Mouse (Mus musculus) cerebellum, postnatal 4 days (tissue): ENCODE results near the gene Rmdn2.

Experiments
- DNase-seq, 2 experiments: peaks; one replicate each; pipeline ENCODE4 v3.0.0; 2022; ENCODE audit warnings: low spot score in 2 of 2, mixed read lengths in 1 of 2

Gene Rmdn2

DNA sequence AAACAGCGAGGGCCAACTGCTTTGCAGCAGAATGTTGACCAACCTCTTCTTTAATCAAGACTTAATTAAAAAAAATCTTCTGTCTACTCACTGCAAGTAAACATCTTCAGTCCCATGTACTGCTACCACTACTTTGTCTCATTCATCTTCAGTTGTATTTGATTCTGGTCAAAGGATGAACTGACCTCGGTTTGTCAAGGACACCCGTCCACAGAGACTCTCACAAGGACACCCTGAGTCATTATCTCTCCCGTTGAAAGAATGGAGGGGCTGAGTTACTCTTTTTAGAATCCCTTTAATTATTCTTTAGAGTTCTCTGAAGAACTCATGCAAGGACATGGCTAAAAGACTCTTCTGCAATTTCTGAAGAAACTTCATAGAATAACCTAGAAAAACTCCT is at the start of gene Rmdn2:
Gene Rmdn2 (plus strand): TSS at position 319 of the 400 bp plus-strand sequence.
- no peak for DNase-seq

DNA sequence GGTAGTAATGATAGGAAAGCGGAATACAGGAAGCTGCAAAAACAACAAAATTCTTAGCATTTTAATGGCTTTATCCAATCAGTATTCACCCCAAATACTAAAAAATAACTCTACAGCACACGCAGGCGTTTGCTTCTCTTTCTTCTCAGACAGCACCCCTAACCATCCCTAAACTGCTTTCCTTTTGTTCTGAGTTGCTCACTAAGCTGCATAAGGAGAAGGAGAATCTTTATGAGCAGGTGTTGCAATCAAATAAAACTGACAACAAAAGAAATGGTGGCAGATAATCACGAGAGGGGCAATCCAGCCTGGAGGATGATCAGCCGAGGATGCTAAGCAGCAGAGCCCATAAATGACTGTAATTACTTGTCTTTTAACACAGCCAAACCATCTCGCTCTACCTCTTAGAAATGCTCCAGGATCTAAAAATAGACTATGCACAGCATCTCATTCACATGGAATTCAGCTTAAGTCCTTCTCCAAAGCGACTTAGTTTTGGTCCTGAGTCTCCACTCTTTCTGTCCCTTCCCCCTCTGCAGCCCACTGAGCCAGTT is 48.5 kb upstream of the Rmdn2 start:
- no peak for DNase-seq

DNA sequence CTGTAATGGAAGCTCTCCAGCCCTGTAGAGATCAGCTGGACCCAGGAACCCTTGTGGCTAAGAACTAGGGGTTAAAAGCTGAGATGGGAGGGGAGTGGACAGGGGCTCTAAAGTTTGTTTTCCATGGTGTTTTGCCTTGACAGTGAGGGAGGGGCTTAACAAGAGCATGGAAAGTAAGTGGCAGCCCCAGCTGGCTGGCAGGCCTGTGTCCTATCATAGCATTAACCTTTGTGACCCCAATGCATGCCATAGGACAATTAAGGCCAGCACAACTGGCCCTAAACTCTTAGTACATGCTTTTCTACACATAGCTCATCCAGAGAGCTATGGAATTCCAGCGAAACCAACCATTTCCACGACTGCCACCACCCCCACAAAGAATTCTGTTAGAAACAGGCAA is 47.9 kb upstream of the Rmdn2 start:
- DNase-seq = no peak

DNA sequence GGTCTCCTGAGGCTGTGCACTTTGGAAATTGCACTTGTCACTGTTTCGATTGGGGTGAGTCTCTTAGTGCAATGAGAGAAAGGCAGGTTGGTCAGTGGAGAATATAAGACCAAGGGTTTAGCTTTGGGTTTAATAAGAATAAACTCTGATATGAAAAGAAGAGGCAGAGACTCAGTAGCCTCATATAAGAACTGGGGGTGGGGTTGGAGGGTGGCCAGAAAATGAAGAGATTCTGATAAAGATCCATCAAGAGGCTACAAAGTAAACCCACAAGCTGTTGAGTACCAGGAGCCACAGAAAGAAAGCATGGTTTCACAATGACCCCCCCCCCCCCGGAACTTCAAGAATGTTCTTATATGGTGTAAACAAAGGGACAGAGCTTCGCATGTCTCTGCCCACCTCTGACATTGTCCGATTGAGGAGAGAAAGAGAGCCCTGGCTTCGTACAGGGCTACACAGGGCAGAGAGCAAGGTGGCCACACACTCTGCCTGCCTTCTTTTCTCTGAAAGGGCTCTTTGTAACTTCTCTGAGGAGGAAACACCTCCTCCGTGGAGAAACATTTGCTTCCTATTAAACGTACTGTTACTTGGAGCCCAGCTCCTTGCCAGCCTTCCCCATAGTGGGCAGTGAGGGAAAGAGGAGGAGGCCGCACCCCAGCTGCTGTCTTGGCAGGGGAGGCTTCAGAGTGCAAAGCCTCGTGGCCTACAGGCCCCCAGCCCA is 46.3 kb upstream of the Rmdn2 start:
- DNase-seq = peak in 1 of 2 experiments; percentile 56

DNA sequence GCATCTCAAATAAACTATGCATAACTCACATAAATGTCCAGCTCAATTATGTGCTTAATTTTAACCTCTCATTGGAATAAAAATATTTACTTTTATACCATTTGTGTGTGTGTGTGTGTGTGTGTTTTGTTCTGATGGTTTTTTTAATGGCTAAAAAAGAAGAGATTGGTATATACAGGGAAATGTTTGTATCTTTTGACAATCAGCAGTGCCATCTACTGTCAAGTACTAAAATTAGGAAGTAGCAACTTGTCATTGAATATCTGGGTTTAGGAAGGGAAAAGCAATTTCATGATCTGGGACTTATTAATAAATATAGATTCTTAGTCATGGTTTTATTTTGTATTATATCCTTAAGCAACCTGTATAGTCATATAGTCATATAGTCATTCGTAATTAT is 43.3 kb upstream of the Rmdn2 start:
- no peak for DNase-seq

DNA sequence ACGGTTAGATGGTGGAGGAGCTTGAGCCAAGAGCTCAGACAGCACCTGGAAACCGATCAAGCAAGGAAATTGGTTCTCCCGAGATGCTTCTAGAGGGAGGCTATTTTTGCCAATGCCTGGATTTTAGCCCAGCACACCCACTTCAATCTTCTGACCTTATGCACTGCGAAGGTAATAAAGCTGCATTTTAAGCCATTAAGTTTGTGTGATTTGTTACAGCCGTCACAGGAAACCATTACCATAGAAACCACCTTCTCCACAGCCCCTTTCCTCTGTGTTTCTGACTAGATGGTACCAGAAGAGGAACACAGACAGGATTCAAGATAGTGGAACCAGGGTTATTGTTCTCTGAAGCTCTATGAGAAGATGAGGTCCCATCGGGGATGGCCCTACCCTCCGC is 33.3 kb upstream of the Rmdn2 start:
- no peak for DNase-seq

DNA sequence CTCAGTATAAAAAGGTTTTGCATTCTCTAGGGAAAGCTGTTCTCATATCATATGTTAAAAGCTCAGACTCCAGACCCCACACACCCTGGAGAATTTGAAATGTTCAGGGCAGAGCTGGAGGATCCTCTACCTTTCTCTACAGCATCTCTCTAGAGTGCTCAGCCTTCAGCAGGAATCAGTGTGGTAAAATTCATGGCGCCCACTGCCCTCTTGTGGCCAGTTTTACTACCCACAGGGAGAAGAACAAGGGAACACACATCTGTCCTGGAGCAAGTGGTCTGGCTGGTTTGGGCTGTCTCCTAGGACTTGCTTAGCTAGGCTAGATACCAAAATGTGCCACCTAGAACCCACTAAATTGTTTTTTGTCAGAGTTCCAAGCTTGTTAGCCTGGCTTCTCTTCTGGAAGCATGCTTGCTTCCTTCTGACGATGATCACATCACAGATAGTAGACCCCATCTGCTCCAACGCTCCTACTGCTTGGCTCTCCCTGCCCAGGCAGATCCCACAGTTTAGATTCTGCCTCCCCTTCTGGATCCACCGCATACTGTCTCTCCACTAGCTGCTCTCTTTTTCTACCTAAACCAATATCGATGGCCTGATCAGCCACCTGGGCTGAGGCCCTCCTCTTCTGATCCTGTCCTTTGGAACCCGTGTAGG is 31.3 kb upstream of the Rmdn2 start:
- peak; percentile 62 to 75 for DNase-seq

DNA sequence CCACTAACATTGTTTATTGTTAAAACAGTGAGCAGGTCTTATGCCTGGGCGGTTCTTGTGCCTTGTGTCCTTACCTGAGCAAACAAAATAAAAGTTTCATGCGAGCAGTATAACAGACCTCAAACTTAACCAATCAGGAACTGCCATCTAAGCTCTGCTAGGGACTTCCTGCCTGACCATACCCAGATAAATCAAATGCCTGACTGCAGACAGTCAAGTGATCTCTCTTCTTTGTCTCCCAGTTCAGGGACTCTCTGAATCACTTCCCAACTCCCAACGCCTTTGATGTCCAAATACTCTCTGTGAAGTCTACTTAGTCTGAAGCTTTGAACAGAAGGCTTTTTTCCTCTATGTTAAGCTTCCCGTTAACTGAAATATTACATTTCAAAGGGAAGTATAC is 28.2 kb upstream of the Rmdn2 start:
- DNase-seq = no peak

DNA sequence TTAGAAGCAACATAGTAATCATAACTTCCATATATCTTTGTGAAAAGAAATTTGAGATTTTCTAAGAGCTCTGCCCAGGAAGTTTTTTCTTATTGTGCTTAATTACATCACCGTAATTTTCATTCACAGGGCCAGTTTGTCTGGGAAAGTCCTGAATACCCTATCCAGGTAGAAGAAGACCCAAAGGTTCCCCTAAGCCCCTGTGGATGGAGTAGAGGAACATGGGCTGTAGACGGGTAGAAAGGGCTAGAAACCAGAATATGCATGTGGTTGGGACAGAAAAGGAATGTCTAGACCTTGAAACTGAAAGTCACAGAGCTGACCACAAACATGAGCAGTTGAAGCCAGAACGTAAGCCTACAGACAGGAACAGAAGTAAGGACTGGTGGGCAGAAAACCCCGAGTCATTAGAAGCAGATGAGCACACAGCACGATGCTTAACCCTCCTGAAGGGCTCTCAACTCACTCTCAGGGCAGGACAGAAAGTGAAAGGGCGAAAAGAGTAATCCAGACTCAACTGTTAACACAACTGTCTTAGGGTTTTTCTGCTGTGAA is 27.3 kb upstream of the Rmdn2 start:
- no peak for DNase-seq

DNA sequence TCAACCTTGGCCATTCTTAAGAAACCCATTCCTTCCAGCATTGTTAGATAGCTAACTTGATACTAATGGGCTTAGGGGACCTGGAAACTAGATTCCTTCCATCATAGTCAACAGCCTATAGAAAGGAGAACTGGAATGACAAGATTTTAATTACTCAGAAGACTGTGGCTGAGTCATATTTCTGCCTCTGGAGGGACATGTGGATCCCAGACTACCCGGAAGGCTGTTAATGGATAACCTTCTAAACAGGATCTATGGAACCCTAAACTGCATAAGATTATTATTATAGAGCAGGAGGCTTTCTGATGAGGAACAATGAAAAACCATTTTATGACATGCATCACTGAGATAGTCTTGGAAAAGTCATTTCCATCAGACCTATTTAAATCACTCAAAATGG is 21.8 kb upstream of the Rmdn2 start:
- no peak for DNase-seq

DNA sequence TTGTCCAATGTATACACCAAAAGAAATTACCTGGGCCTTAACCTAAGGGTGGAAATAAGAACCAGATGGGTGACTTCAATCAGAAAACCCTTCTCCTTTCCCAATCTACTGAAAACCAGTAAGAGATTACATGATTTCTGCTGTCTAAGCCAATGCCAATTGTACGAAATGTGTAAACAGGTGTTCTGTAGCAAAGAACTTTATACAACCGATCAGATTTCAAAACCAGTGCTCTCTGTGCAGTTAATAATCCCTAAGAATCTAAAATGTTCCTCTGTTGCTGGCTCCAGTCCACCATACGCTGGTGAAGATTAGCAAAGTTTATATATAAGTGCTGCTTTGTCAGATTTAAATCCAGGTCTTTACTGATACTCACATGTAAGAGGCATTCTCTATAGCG is 15.7 kb upstream of the Rmdn2 start:
- no peak for DNase-seq

DNA sequence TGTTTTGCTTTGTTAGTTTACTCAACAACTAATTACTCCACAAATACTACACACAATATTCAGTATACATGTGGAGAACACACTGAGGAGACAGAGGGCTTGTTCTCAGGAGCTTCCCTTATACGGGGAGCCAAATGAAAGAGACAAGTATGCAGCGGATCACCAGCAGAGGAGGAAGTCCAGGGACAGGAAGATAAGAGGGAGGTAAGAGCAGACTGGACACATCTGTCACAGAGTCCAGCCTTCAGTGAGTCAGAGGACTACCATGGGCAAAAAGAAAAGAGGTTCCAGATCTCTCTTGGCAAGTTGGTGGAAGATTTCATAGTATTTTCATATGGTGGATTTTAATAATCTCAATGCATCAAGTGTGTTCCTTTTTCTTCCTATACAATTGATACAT is 13.5 kb upstream of the Rmdn2 start:
- no peak for DNase-seq

DNA sequence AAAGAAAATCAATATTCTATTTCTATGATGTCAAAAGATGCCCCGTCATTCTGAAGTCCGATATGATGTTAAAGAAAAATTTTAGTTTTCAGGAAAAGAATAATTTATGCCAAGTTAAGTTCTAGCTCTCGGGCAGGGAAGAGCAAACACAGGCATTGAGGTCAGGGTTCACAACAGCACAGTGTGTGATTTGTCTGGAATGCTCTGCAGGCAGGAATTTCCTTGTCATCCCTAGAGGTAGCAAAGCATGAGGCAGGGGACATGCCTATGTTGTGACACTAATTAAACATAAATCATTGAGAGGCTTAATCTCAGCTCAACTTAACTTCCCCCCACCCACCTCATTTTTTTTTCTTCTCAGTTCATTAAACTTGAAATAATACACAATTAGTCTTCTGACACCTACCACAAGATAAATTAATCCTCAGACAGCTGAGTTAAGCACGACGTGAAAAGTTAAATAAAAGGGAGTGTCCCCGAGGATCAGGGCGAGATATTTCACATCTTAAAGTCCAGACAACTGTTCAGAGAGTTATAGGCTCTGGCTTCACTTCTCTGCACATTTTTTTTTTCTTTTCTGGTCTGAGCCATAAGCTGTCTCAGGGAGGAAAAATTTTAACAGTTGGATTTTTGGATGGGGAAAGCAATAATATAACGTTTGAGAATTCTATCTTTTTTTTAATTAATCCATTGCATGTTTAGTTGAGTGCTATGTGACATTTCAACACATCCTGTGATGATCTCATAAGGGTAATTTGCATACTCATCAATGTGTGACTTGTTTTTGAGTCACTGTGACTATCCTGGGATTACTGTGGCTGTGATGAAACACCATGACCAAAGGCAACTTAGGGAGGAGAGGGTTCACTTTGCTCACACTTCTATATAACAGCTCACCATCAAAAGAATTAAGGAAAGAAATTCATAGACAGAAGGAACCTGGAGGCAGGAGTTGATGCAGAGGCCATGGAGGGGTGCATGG is 12.8 kb upstream of the Rmdn2 start:
- no peak for DNase-seq

DNA sequence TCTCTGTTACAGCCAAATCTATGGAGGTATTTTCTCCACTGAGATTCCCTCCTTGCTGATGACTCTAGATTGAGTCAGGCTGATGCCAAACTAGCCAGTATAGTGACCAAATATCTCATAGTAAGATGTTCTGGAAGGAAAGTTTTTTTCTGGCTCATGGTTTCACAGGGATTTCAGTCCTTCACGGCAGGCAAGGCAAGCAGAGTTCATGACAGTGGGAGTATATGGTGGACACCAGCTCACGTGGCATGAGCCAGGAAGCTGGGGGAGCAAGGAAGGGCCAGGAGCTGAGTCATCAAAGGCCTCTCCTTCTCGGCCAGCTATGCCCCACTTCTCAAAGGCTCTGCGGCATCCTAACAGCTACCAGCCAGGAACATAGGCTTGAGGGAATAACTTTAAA is 11.6 kb upstream of the Rmdn2 start:
- no peak for DNase-seq

DNA sequence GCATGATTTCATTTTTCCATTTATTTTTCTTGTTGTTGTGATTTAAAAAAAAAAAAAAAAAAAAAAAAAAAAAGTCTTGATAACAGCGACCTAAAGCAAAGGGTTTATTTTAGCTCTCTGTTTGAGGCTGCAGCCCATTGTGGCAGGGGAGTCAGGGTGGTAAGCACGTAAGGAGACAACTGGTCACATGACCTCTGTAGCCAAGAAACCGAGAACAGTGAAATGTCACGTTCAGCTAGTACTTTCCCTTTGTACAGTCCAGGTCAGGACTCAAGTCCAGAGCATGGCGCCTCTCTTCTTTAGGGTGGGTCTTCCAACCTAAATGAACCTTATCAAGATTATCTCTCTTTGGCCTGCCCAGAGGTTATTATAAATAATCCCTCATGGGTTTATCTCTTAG is 9.3 kb upstream of the Rmdn2 start:
- no peak for DNase-seq

DNA sequence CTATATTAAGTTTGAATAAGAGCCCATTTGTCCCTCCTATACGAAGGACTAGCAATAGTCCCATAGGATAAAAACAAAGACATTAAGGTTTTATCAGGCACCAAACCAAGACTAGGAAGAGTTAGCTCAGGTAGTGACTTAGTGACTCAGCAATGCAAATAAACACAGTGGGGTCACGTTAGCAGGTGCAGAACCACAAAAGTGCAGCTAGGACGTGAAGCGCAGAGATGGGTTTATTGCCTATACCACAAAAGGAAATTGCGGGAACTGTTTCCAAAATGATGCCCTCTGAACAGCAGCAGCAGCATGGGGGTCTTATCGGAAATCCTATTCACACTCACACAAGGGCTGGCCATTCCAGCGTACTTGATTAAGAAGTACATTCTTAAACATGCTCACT is 8.2 kb upstream of the Rmdn2 start:
- no peak for DNase-seq

DNA sequence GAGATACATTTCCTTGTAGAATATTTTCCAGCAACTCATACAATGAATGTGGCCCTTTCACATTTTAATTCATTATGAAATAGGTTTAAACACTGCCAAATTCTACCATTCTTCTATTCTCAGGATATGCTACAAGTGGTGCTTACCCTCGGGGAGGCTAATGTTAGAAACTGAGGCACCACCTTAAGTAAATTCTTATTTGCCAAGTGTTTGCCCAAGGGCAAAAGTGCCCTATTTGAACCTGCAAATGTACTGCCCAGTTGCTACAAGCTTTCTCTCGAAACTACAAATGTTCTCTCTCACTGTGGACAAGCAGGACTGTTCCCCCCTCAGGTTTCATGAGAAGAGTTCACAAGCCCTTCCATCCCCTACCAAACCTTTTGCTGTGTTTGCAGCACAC is 5.9 kb upstream of the Rmdn2 start:
- no peak for DNase-seq

DNA sequence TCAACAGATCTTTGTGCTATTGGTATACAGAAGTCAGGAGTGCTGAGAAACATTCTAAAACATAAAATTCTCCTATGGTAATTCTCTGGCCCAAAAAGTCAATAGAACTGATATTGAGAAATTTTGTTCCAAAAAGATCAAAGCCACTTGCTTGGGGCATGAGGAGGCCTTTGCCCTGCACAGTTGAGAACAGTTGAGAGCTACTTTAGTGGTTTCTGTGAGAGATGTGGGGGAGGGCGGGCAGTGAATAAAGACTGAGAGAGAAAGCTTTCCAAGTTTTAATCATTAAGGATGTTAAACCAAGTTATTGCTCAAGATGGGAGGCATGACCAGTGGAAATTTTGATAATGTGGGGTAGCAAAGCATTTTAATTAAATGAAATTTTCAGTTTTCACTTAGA is 2.0 kb upstream of the Rmdn2 start:
- DNase-seq = no peak

DNA sequence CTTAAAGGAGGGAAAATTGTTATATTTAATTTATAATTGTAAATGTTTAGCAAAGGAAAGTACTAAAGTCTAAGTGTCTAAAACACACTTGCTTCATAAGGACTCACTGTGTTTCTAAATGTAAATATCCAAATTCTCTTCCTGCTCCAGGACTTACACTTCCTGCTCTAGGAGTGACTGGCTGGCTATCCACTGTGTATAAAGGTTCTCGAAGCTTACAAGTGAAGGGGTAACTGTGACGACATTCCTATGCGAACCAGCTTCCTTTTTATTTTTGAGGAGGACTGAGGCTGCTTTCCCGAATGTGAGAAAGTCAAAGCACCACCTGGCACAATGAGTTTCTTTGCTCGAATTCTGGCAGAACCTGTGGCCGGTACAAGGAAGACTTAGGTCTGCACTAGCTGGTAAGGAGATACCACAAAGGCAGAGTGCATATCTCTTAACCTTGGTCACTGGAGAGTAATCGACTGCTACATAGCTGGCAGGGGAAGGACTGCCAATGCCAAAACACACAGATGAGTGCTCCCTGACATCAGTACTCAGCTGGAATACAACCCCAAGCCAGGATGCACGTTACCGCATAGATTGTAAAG is 1.4 kb upstream of the Rmdn2 start:
- DNase-seq = no peak

DNA sequence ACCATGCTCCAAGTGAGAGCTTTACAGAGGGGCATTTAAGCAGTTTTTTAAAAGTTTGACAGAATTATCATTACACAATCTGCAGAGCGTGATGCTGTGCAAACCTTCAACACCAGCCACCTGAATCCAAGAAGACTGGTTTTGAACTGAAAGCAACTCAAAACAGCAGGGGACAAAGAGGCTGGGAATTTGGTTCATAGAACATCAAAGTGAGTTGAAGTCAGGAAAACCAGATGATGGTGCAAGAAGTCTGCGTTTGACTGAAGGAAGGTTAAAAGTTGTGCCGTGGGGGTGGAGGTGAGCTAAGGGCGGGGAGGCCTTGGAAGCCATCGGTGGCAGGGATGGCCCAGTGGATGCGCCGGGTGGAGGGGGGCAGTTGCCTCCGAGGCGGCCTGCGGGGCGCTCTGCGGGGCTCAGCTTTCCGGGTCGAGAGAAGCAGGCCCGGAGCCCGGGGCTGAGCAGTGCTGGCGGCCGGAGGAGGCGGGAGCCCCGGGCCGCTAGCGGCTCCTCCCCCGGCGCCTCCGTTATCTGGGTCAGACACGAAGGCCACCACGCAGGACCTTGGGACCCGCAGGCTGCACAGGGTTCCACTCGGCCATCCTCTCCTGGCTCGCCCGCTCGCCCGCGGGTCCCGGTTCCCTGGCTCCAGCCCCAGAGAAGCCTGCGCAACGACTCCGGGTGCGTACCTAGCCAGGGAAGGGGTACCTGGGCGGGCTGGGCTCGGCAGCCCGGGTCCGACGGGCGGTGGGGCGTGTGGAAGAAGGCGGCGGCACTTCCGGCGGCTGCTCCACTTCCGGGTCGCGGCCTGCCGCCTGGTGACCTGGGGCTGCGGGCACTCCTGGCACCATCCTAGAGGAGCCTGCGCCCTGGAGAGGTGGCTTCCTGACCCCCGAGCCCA is 3.3 kb downstream of the Rmdn2 start:
- DNase-seq = peak; percentile 44 to 73
